Mouse (Mus musculus) heart, embryonic 12.5 days (tissue): ENCODE results near the gene Thbs4. TPM values are rescaled to one million over a fixed set of nuclear protein-coding genes. Genes with fewer than 3 reads are reported as not detected.

ENCODE experiments used
- ATAC-seq: fragments of 200-750 bp; cut with Nextera tagmentation; 2 replicates; pipeline ENCODE4 v1.8.0; 2017; ENCODE audit warnings: moderate TSS enrichment, moderate library complexity; ENCODE audit not compliant: insufficient number of reproducible peaks, low FRiP score
- H3K27ac ChIP-seq: fragments of 300-500 bp; sonication (generic); 2 replicates; pipeline ENCODE4 v1.5.1; 2016; ENCODE audit warnings: mild to moderate bottlenecking, moderate library complexity; ENCODE audit not compliant: poor library complexity, severe bottlenecking
- H3K27me3 ChIP-seq: fragments of 300-500 bp; sonication (generic); replicated peaks from 2 replicates; pipeline ENCODE4 v1.6.1; 2016; ENCODE audit warnings: mild to moderate bottlenecking, moderate library complexity
- H3K36me3 ChIP-seq: fragments of 300-500 bp; sonication (generic); 2 replicates; pipeline ENCODE4 v1.6.1; 2016; ENCODE audit warnings: mild to moderate bottlenecking, moderate library complexity
- H3K4me1 ChIP-seq: fragments of 300-500 bp; sonication (generic); replicated peaks from 2 replicates; pipeline ENCODE4 v1.6.1; 2016; ENCODE audit warnings: mild to moderate bottlenecking
- H3K4me2 ChIP-seq: fragments of 300-500 bp; sonication (generic); 2 replicates; pipeline ENCODE4 v1.6.1; 2016; ENCODE audit warnings: mild to moderate bottlenecking, moderate library complexity
- H3K4me3 ChIP-seq: fragments of 300-500 bp; sonication (generic); 2 replicates; pipeline ENCODE4 v1.5.1; 2016; ENCODE audit warnings: mild to moderate bottlenecking
- H3K9ac ChIP-seq: fragments of 300-500 bp; sonication (generic); 2 replicates; pipeline ENCODE4 v1.6.1; 2016; ENCODE audit warnings: mild to moderate bottlenecking, moderate library complexity
- H3K9me3 ChIP-seq: fragments of 300-500 bp; sonication (generic); replicated peaks from 2 replicates; pipeline ENCODE4 v1.6.1; 2016; ENCODE audit warnings: mild to moderate bottlenecking, moderate library complexity
- WGBS: fragments of 180-500 bp; shearing (Covaris S2); methylation state at CpG from one replicate; pipeline ENCODE4 v1.1.7; 2016; 5-methylcytosine and 5-hydroxymethylcytosine counted together
- polyA plus RNA-seq: library from polyadenylated mRNA; unstranded; fragments of >200 nt; fragmentation: Nextera tagmentation; extraction: Ambion mirVana; gene quantifications from 2 replicates; pipeline ENCODE4 v1.2.1, GENCODE M21; 2016

Gene Thbs4
- polyA plus RNA-seq, 1 experiment from 2014 or later: 45.6 TPM

- H3K27me3 ChIP-seq: peaks cover 7% of the 10 kb centered on the region; the same call in 1 of the 2 replicates
- H3K36me3 ChIP-seq: no peaks in the 10 kb centered on the region
- H3K4me1 ChIP-seq: no peaks in the 10 kb centered on the region
- H3K9ac ChIP-seq: no peak overlapping the region
- ATAC-seq: no peak
- no peak overlapping the region for H3K27ac ChIP-seq
- H3K4me2 ChIP-seq: no peak overlapping the region
- WGBS: 83% methylated on average over 4 of the region's 4 CpGs
- no peak overlapping the region for H3K4me3 ChIP-seq
- H3K9me3 ChIP-seq: no peaks in the 10 kb centered on the region
Measured at GRCm38 (mm10) chr13:92721006-92721405, 73.6 kb downstream of the Thbs4 start.

DNA sequence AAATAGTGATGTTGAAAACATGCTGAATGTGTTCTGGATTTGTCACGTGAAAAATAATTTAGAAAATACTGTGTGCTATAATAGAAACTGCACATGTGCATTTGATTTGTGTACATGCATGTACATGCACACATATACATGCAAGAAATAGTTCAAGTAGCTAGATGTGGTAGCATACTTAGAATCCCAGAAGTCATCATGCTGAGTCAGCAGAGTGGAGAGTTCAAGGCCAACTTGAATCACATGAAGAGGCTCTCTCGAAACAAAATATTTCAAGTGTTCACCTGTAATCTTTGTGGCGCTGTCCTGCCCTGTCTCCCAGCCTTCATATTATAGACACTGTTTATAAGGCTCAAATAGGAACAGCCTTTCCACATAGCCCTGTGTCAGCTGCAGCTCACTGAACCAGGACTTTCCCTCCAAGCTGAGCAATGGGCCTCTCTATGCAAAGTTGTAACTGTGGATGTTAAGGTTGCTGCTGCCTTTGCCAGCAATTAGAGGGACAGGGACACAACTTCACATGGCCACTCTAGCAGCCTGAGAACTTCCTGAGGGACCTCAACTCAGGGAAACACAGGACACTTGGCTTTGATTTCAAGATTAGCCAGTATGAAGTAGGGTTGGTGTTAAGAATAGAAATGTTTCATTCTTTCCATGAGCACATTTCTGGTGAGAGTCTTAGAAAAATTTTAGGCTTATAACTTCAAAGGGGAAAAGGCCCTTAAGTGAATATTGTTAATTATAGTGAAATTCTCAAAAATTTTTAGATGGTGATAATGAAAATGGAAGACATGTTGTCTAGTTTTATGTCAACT is 76.6 kb downstream of the Thbs4 start:
- WGBS: 79% methylated on average over 3 of the region's 3 CpGs
- Histone ChIP-seq H3K27ac (no peak overlapping the region), H3K9me3 (no peaks in the 10 kb centered on the region; the same call in 1 of the 2 replicates), H3K9ac (no peak overlapping the region), H3K27me3 (0 out of 2 replicates have a peak, but pooled peaks cover 5% of the 10 kb centered on the region), H3K36me3 (no peaks in the 10 kb centered on the region), H3K4me2 (no peak overlapping the region), H3K4me1 (no peaks in the 10 kb centered on the region), H3K4me3 (no peak overlapping the region)
- no peak for ATAC-seq

- no peak overlapping the region for H3K4me2 ChIP-seq
- H3K9ac ChIP-seq: no peak overlapping the region
- peaks cover 10% of the 10 kb centered on the region for H3K36me3 ChIP-seq
- no peaks in the 10 kb centered on the region; the same call in 1 of the 2 replicates for H3K9me3 ChIP-seq
- H3K27ac ChIP-seq: no peak overlapping the region
- no peaks in the 10 kb centered on the region for H3K27me3 ChIP-seq
- ATAC-seq: no peak
- H3K4me3 ChIP-seq: no peak overlapping the region
- no peaks in the 10 kb centered on the region for H3K4me1 ChIP-seq
- 83% methylated on average over 4 of the region's 4 CpGs for WGBS
Measured at GRCm38 (mm10) chr13:92712619-92713018, 82.0 kb downstream of the Thbs4 start.

DNA sequence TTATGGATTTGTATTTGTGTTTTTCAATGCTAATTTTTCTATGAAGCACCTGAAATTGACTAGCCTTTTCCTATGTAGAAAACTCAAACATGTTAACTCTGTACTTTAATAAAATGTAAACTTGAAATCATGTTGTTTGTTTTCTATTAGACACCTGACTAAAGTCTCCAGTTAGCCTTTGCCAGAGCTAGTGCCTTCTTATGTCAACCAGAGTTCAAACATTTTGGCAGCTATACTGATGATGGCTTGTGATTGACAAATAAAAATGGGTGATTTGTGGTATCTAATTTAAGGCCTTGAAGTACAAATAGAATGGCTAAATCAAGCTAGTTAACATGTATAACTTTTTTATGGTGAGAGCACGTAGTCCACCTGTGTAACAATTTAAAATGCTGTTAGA is 82.8 kb downstream of the Thbs4 start:
- Histone ChIP-seq H3K36me3 (peaks cover 12% of the 10 kb centered on the region), H3K27ac (no peak overlapping the region), H3K4me1 (no peaks in the 10 kb centered on the region), H3K27me3 (no peaks in the 10 kb centered on the region), H3K9me3 (no peaks in the 10 kb centered on the region; the same call in 1 of the 2 replicates), H3K9ac (no peak overlapping the region), H3K4me2 (no peak overlapping the region), H3K4me3 (no peak overlapping the region)
- WGBS: 92% methylated on average over 1 of the region's 1 CpGs
- no peak for ATAC-seq

DNA sequence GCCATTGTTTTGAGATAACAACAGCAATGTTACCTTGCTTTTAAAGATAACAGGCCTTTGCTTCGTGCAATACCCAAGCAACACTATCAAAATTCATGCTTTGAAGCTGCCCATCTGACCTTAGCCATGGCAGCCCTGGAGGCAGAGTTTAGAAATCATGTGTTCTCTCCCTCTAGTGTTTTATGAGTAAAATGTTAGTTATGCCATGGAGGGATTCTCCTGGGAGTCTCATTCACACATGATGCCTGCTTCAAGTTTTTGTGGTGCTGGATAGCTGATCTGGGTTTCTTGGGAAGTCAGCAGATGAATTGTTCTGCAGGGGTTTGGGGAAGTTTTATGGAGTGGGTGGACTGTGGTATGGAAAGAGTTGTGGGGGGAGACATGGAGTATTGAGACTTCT is 84.3 kb downstream of the Thbs4 start:
- no peak for ATAC-seq
- peaks cover 20% of the 10 kb centered on the region for H3K36me3 ChIP-seq

DNA sequence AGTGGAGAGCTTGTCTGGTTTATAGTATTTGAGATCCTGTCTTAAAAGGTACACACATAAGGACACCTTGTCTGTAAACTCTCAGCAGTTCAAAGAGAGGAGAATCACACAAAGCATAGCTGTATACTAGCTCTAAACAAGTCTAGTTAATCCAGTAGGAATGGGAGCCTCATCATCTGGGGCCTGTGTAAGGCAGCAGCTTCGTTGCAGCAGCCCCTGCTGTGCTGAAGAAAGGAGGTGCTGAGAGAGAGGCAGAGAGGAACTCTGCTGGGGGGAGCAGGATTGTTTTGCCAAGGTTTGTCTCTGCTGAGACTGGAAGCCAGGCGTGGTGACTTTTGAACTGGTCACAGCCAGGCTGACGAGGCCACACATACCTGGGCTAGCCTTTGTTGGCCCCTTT is 85.1 kb downstream of the Thbs4 start:
- WGBS: 50% methylated on average over 3 of the region's 3 CpGs
- no peak overlapping the region for H3K9ac ChIP-seq
- no peaks in the 10 kb centered on the region for H3K4me1 ChIP-seq
- H3K4me3 ChIP-seq: no peak overlapping the region
- H3K9me3 ChIP-seq: no peaks in the 10 kb centered on the region; the same call in 1 of the 2 replicates
- no peak for ATAC-seq
- no peak overlapping the region for H3K4me2 ChIP-seq
- peaks cover 20% of the 10 kb centered on the region for H3K36me3 ChIP-seq
- no peaks in the 10 kb centered on the region for H3K27me3 ChIP-seq
- no peak overlapping the region for H3K27ac ChIP-seq

More for the DNA sequence above, 84.3 kb downstream of the Thbs4 start:
- H3K9me3 ChIP-seq: no peaks in the 10 kb centered on the region; the same call in 1 of the 2 replicates
- no peak overlapping the region for H3K4me2 ChIP-seq
- 48% methylated on average over 1 of the region's 1 CpGs for WGBS
- H3K9ac ChIP-seq: no peak overlapping the region
- no peak overlapping the region for H3K27ac ChIP-seq
- H3K4me1 ChIP-seq: no peaks in the 10 kb centered on the region
- no peaks in the 10 kb centered on the region for H3K27me3 ChIP-seq
- H3K4me3 ChIP-seq: no peak overlapping the region

GRCm38 (mm10) chr13:92708466-92708865 is 86.2 kb downstream of the Thbs4 start:
- ATAC-seq: no peak

DNA sequence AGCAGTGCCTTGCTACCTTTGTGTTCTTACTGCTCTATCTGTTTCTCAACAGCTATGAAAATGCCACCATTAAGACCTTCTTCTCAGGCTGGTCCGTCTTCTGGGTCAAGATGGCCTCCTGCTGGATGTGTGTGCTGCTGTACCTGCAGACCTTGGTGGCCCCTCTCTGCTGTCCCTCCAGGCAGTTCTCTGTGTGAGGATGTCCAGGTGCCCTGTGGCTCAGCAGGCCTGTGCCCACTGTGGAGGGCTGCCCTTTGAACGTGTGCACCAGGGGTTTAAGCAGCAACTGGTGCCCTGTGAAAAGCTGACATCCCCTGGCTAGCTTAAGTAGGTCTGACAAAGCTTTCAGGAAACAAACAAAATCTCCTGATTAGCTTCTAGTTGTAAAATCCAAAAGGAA is 86.7 kb downstream of the Thbs4 start:
- Histone ChIP-seq H3K36me3 (peaks cover 22% of the 10 kb centered on the region), H3K4me1 (no peaks in the 10 kb centered on the region), H3K4me3 (no peak overlapping the region), H3K9ac (no peak overlapping the region), H3K27ac (no peak overlapping the region), H3K27me3 (no peaks in the 10 kb centered on the region), H3K4me2 (no peak overlapping the region), H3K9me3 (no peaks in the 10 kb centered on the region)
- WGBS: 54% methylated on average over 2 of the region's 2 CpGs
- no peak for ATAC-seq

More at GRCm38 (mm10) chr13:92708466-92708865, 86.2 kb downstream of the Thbs4 start:
- no peak overlapping the region for H3K4me3 ChIP-seq
- H3K27ac ChIP-seq: no peak overlapping the region
- peaks cover 20% of the 10 kb centered on the region for H3K36me3 ChIP-seq
- H3K9me3 ChIP-seq: no peaks in the 10 kb centered on the region
- no peaks in the 10 kb centered on the region for H3K27me3 ChIP-seq
- no peak overlapping the region for H3K9ac ChIP-seq
- no peak overlapping the region for H3K4me2 ChIP-seq
- H3K4me1 ChIP-seq: no peaks in the 10 kb centered on the region
- WGBS: 89% methylated on average over 1 of the region's 1 CpGs

DNA sequence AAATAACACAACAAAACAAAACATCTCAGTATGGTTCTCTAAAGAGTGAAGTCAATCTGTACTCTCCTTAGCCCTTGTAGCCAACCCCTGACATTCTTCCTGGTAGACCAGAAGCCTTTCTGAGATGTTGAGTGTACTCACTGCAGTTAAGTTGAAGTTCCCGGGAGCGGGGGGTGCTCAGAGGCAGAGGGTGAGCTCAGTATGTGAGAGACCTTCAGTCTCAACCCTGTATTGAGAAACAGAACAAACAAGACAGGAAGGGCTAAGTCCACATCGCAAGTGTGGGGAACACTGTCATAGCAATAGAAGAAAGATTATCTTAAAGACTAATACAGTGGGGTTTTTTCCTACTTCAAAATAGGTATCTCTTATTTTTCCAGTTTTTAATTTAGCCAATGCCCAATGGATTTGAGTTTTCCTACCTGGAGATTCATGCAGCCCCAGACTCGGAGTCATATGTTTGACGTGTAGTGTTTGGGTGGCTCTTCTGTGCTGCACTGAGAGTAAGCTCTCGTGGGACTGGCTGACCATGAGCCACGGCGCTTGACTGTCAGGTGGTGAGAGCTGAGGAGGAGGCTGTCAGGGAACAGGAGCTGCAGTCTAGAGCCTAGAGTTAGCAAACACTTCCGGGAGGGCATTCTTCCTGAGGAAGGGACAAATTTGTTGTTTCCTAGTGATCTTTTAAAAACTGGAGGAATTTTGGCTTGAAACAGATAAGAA is 88.1 kb downstream of the Thbs4 start:
- Histone ChIP-seq H3K9ac (no peak overlapping the region), H3K27me3 (no peaks in the 10 kb centered on the region), H3K27ac (no peak overlapping the region), H3K4me2 (no peak overlapping the region), H3K36me3 (peaks cover 23% of the 10 kb centered on the region), H3K4me3 (no peak overlapping the region), H3K4me1 (no peaks in the 10 kb centered on the region), H3K9me3 (no peaks in the 10 kb centered on the region)
- ATAC-seq: no peak
- 79% methylated on average over 9 of the region's 9 CpGs for WGBS

GRCm38 (mm10) chr13:92705016-92705535 is 89.5 kb downstream of the Thbs4 start:
- no peaks in the 10 kb centered on the region for H3K27me3 ChIP-seq
- no peak overlapping the region for H3K4me3 ChIP-seq
- WGBS: 90% methylated on average over 7 of the region's 7 CpGs
- H3K9ac ChIP-seq: no peak overlapping the region
- ATAC-seq: no peak
- no peak overlapping the region for H3K27ac ChIP-seq
- no peak overlapping the region for H3K4me2 ChIP-seq
- H3K4me1 ChIP-seq: no peaks in the 10 kb centered on the region
- H3K9me3 ChIP-seq: no peaks in the 10 kb centered on the region
- H3K36me3 ChIP-seq: peaks cover 23% of the 10 kb centered on the region

DNA sequence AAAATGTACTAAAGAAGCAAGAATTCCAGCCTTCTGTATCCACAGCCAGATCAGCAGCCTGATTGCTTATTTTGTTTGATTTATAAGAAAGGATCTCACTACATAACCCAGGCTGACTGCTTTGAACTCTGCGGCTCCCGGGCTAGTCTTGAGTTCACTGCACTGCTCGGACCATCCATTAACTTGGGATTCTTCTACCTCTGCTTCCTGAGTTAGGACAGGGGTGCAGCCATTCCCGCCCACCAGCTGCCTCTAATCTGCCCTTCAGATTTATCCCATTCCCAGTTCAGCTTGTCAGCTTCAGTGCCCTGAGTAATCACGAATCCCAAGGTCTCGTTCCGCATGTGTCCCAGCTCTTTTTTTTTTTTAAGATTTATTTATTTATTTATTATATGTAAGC is 90.4 kb downstream of the Thbs4 start:
- Histone ChIP-seq H3K4me1 (no peaks in the 10 kb centered on the region), H3K36me3 (peaks cover 23% of the 10 kb centered on the region), H3K4me3 (no peak overlapping the region), H3K4me2 (no peak overlapping the region), H3K9me3 (no peaks in the 10 kb centered on the region), H3K9ac (no peak overlapping the region), H3K27ac (no peak overlapping the region), H3K27me3 (no peaks in the 10 kb centered on the region)
- ATAC-seq: no peak
- WGBS: 87% methylated on average over 7 of the region's 7 CpGs
